Mouse (Mus musculus): Measurements from ENCODE around the gene Rb1. TPM values are rescaled to one million over a fixed set of nuclear protein-coding genes. Genes with fewer than 3 reads are reported as not detected.

Rb1 gene
- polyA plus RNA-seq, 1 experiment from 2014 or later, result 17.7 TPM

- H3K27me3 ChIP-seq (ENCODE audit: control insufficient read depth, insufficient read depth, low read length), result no peaks in the 10 kb centered on the region
- WGBS, result 64% methylated on average over 7 of the region's 7 CpGs
- no peak for ATAC-seq (ENCODE audit: insufficient number of reproducible peaks, insufficient read depth, low FRiP score, low read depth)
- no peak overlapping the region; a peak in 1 of 4 replicates for H3K27ac ChIP-seq (replicated peaks in 1 of 2; ENCODE audit: control insufficient read depth in 1 of 2, insufficient read depth in 1 of 2, low read depth in 2 of 2, low read length in 2 of 2)
- H3K4me1 ChIP-seq (ENCODE audit: control insufficient read depth in 2 of 2, insufficient read depth in 2 of 2, low read length in 2 of 2), result peaks cover 0 to 6% of the 10 kb centered on the region in 2 experiments; a peak in 3 of 4 replicates
- no peak overlapping the region for H3K9ac ChIP-seq (ENCODE audit: low read length)
- peaks cover 2% of the 10 kb centered on the region; the same call in 1 of the 2 replicates for H3K36me3 ChIP-seq (ENCODE audit: control insufficient read depth, insufficient read depth, low read length)
- H3K4me3 ChIP-seq (ENCODE audit: control insufficient read depth in 1 of 2, insufficient read depth in 1 of 2, low read depth in 1 of 2, low read length in 2 of 2), result no peak overlapping the region
- no peaks in the 10 kb centered on the region for H3K9me3 ChIP-seq (ENCODE audit: control insufficient read depth, low read length)
- no peak overlapping the region for H3K4me2 ChIP-seq (ENCODE audit: low read length)
These were observed 23.5 kb upstream of the Rb1 start for GRCm38 (mm10) chr14:73349061-73349670.

- Histone ChIP-seq H3K4me3 (ENCODE audit: control insufficient read depth in 1 of 2, insufficient read depth in 1 of 2, low read depth in 1 of 2, low read length in 2 of 2) (no peak overlapping the region), H3K9me3 (ENCODE audit: control insufficient read depth, low read length) (no peaks in the 10 kb centered on the region), H3K36me3 (ENCODE audit: control insufficient read depth, insufficient read depth, low read length) (no peaks in the 10 kb centered on the region), H3K4me2 (ENCODE audit: low read length) (peak overlapping the region; percentile 21; the same call in 1 of the 2 replicates), H3K27ac (replicated peaks in 1 of 2; ENCODE audit: control insufficient read depth in 1 of 2, insufficient read depth in 1 of 2, low read depth in 2 of 2, low read length in 2 of 2) (peak overlapping the region; percentile 72 to 84), H3K9ac (ENCODE audit: low read length) (no peak overlapping the region), H3K27me3 (ENCODE audit: control insufficient read depth, insufficient read depth, low read length) (no peaks in the 10 kb centered on the region), H3K4me1 (ENCODE audit: control insufficient read depth in 2 of 2, insufficient read depth in 2 of 2, low read length in 2 of 2) (peaks cover 0 to 6% of the 10 kb centered on the region in 2 experiments; a peak in 3 of 4 replicates)
- ATAC-seq (ENCODE audit: insufficient number of reproducible peaks, insufficient read depth, low FRiP score, low read depth), result peak; percentile 78
- 26% methylated on average over 9 of the region's 9 CpGs for WGBS
These were observed 21.7 kb upstream of the Rb1 start for GRCm38 (mm10) chr14:73347302-73347701.

GRCm38 (mm10) chr14:73345614-73346013 lies 20.0 kb upstream of the Rb1 start:
- no peaks in the 10 kb centered on the region for H3K36me3 ChIP-seq (ENCODE audit: control insufficient read depth, insufficient read depth, low read length)
- H3K9ac ChIP-seq (ENCODE audit: low read length), result no peak overlapping the region
- 89% methylated on average over 4 of the region's 4 CpGs for WGBS
- H3K27me3 ChIP-seq (ENCODE audit: control insufficient read depth, insufficient read depth, low read length), result no peaks in the 10 kb centered on the region
- no peak for ATAC-seq (ENCODE audit: insufficient number of reproducible peaks, insufficient read depth, low FRiP score, low read depth)
- H3K27ac ChIP-seq (replicated peaks in 1 of 2; ENCODE audit: control insufficient read depth in 1 of 2, insufficient read depth in 1 of 2, low read depth in 2 of 2, low read length in 2 of 2), result no peak overlapping the region
- peaks cover 0 to 6% of the 10 kb centered on the region in 2 experiments; a peak in 3 of 4 replicates for H3K4me1 ChIP-seq (ENCODE audit: control insufficient read depth in 2 of 2, insufficient read depth in 2 of 2, low read length in 2 of 2)
- H3K4me2 ChIP-seq (ENCODE audit: low read length), result no peak overlapping the region
- H3K9me3 ChIP-seq (ENCODE audit: control insufficient read depth, low read length), result no peaks in the 10 kb centered on the region
- H3K4me3 ChIP-seq (ENCODE audit: control insufficient read depth in 1 of 2, insufficient read depth in 1 of 2, low read depth in 1 of 2, low read length in 2 of 2), result no peak overlapping the region

GRCm38 (mm10) chr14:73340051-73340755 lies 14.6 kb upstream of the Rb1 start:
- no peak for ATAC-seq (ENCODE audit: insufficient number of reproducible peaks, insufficient read depth, low FRiP score, low read depth)

GRCm38 (mm10) chr14:73339615-73340014 lies 14.0 kb upstream of the Rb1 start:
- ATAC-seq (ENCODE audit: insufficient number of reproducible peaks, insufficient read depth, low FRiP score, low read depth), result no peak
- WGBS, result 52% methylated on average over 3 of the region's 3 CpGs
- H3K36me3 ChIP-seq (ENCODE audit: control insufficient read depth, insufficient read depth, low read length), result no peaks in the 10 kb centered on the region
- H3K9ac ChIP-seq (ENCODE audit: low read length), result no peak overlapping the region
- H3K4me2 ChIP-seq (ENCODE audit: low read length), result no peak overlapping the region
- H3K4me1 ChIP-seq (ENCODE audit: control insufficient read depth in 2 of 2, insufficient read depth in 2 of 2, low read length in 2 of 2), result no peaks in the 10 kb centered on the region
- H3K4me3 ChIP-seq (ENCODE audit: control insufficient read depth in 1 of 2, insufficient read depth in 1 of 2, low read depth in 1 of 2, low read length in 2 of 2), result no peak overlapping the region
- H3K27me3 ChIP-seq (ENCODE audit: control insufficient read depth, insufficient read depth, low read length), result no peaks in the 10 kb centered on the region
- H3K9me3 ChIP-seq (ENCODE audit: control insufficient read depth, low read length), result no peaks in the 10 kb centered on the region
- H3K27ac ChIP-seq (replicated peaks in 1 of 2; ENCODE audit: control insufficient read depth in 1 of 2, insufficient read depth in 1 of 2, low read depth in 2 of 2, low read length in 2 of 2), result no peak overlapping the region

More at GRCm38 (mm10) chr14:73340051-73340755, 14.6 kb upstream of the Rb1 start:
- Histone ChIP-seq H3K27ac (replicated peaks in 1 of 2; ENCODE audit: control insufficient read depth in 1 of 2, insufficient read depth in 1 of 2, low read depth in 2 of 2, low read length in 2 of 2) (no peak overlapping the region), H3K9ac (ENCODE audit: low read length) (no peak overlapping the region), H3K4me2 (ENCODE audit: low read length) (no peak overlapping the region), H3K36me3 (ENCODE audit: control insufficient read depth, insufficient read depth, low read length) (no peaks in the 10 kb centered on the region), H3K4me3 (ENCODE audit: control insufficient read depth in 1 of 2, insufficient read depth in 1 of 2, low read depth in 1 of 2, low read length in 2 of 2) (no peak overlapping the region), H3K4me1 (ENCODE audit: control insufficient read depth in 2 of 2, insufficient read depth in 2 of 2, low read length in 2 of 2) (no peaks in the 10 kb centered on the region), H3K27me3 (ENCODE audit: control insufficient read depth, insufficient read depth, low read length) (no peaks in the 10 kb centered on the region), H3K9me3 (ENCODE audit: control insufficient read depth, low read length) (no peaks in the 10 kb centered on the region)
- WGBS, result 44% methylated on average over 6 of the region's 6 CpGs

GRCm38 (mm10) chr14:73336316-73337080 lies 10.9 kb upstream of the Rb1 start:
- 69% methylated on average over 6 of the region's 6 CpGs for WGBS
- Histone ChIP-seq H3K27me3 (ENCODE audit: control insufficient read depth, insufficient read depth, low read length) (no peaks in the 10 kb centered on the region), H3K36me3 (ENCODE audit: control insufficient read depth, insufficient read depth, low read length) (no peaks in the 10 kb centered on the region), H3K27ac (replicated peaks in 1 of 2; ENCODE audit: control insufficient read depth in 1 of 2, insufficient read depth in 1 of 2, low read depth in 2 of 2, low read length in 2 of 2) (no peak overlapping the region), H3K4me1 (ENCODE audit: control insufficient read depth in 2 of 2, insufficient read depth in 2 of 2, low read length in 2 of 2) (no peaks in the 10 kb centered on the region), H3K4me3 (ENCODE audit: control insufficient read depth in 1 of 2, insufficient read depth in 1 of 2, low read depth in 1 of 2, low read length in 2 of 2) (no peak overlapping the region), H3K9me3 (ENCODE audit: control insufficient read depth, low read length) (no peaks in the 10 kb centered on the region), H3K4me2 (ENCODE audit: low read length) (no peak overlapping the region), H3K9ac (ENCODE audit: low read length) (no peak overlapping the region)
- no peak for ATAC-seq (ENCODE audit: insufficient number of reproducible peaks, insufficient read depth, low FRiP score, low read depth)

GRCm38 (mm10) chr14:73334926-73335805 lies 9.5 kb upstream of the Rb1 start:
- Histone ChIP-seq H3K9me3 (ENCODE audit: control insufficient read depth, low read length) (no peaks in the 10 kb centered on the region), H3K4me3 (ENCODE audit: control insufficient read depth in 1 of 2, insufficient read depth in 1 of 2, low read depth in 1 of 2, low read length in 2 of 2) (no peak overlapping the region), H3K9ac (ENCODE audit: low read length) (no peak overlapping the region), H3K4me1 (ENCODE audit: control insufficient read depth in 2 of 2, insufficient read depth in 2 of 2, low read length in 2 of 2) (no peaks in the 10 kb centered on the region), H3K27me3 (ENCODE audit: control insufficient read depth, insufficient read depth, low read length) (no peaks in the 10 kb centered on the region), H3K36me3 (ENCODE audit: control insufficient read depth, insufficient read depth, low read length) (no peaks in the 10 kb centered on the region), H3K4me2 (ENCODE audit: low read length) (no peak overlapping the region), H3K27ac (replicated peaks in 1 of 2; ENCODE audit: control insufficient read depth in 1 of 2, insufficient read depth in 1 of 2, low read depth in 2 of 2, low read length in 2 of 2) (no peak overlapping the region)
- no peak for ATAC-seq (ENCODE audit: insufficient number of reproducible peaks, insufficient read depth, low FRiP score, low read depth)
- 82% methylated on average over 22 of the region's 22 CpGs for WGBS
